Mouse (Mus musculus) left cerebral cortex, postnatal 25 days (tissue): ENCODE results near the gene Samd1. TPM values are rescaled to one million over a fixed set of nuclear protein-coding genes. Genes with fewer than 3 reads are reported as not detected.
"Not testable (repeated sequence)": the region's sequence is repeated elsewhere in the genome, so short reads cannot be mapped to it uniquely, and the experiment has no call there.

ENCODE experiments used
- DNase-seq, 2 experiments: peaks; one replicate each; pipeline ENCODE4 v3.0.0; 2022; ENCODE audit warnings: low spot score in 2 of 2, mixed read lengths in 1 of 2
- intact Hi-C: fragments of 180-260 bp; cut with DNase I; formaldehyde crosslinking; loops from one replicate; pipeline ENCODE4 v1.15.1; 2025
- total RNA-seq, 2 experiments: library from RNA; stranded (reverse); gene quantifications; 2 replicates each; pipeline ENCODE4 v1.2.3; 2021

The Samd1 gene
- total RNA-seq, 2 experiments from 2014 or later: 40.7 to 46.8 TPM

GRCm38 (mm10) chr8:84005502-84005901 lies 8.0 kb downstream of the Samd1 start:
- DNase-seq, intact Hi-C loops: not testable (repeated sequence)

- DNase-seq: no peak
- intact Hi-C loops: no loop called here
These were observed 10.9 kb downstream of the Samd1 start for GRCm38 (mm10) chr8:84008362-84008761.

GRCm38 (mm10) chr8:84009876-84010275 lies 12.4 kb downstream of the Samd1 start:
- DNase-seq: peak; percentile 85 to 90
- intact Hi-C loops: no loop called here

GRCm38 (mm10) chr8:84010625-84011611 lies 13.4 kb downstream of the Samd1 start:
- peak; percentile 56 to 64 for DNase-seq
- intact Hi-C loops: no loop called here

GRCm38 (mm10) chr8:84011705-84012498 lies 14.4 kb downstream of the Samd1 start, which contains the start of gene 2210011C24Rik:
Gene 2210011C24Rik, minus strand, starts transcription at chr8:84012171.
- intact Hi-C loops: no loop called here
- DNase-seq: no peak

GRCm38 (mm10) chr8:84012499-84013165 lies 15.2 kb downstream of the Samd1 start:
- intact Hi-C loops: no loop called here
- DNase-seq: no peak

GRCm38 (mm10) chr8:84015833-84016232 lies 18.4 kb downstream of the Samd1 start:
- intact Hi-C loops: no loop called here
- no peak for DNase-seq

GRCm38 (mm10) chr8:84019738-84020137 lies 22.3 kb downstream of the Samd1 start:
- intact Hi-C loops: no loop called here

GRCm38 (mm10) chr8:84021096-84021495 lies 23.6 kb downstream of the Samd1 start, which contains the start of gene Palm3:
Gene Palm3, plus strand, starts transcription at chr8:84021471.
- no peak for DNase-seq

More at GRCm38 (mm10) chr8:84019738-84020137, 22.3 kb downstream of the Samd1 start:
- DNase-seq: no peak

GRCm38 (mm10) chr8:84021569-84021968 lies 24.1 kb downstream of the Samd1 start:
- intact Hi-C loops: no loop called here
- no peak for DNase-seq

More at GRCm38 (mm10) chr8:84021096-84021495, 23.6 kb downstream of the Samd1 start, which contains the start of gene Palm3:
- intact Hi-C loops: no loop called here

- intact Hi-C loops: no loop called here
- DNase-seq: no peak
These were observed 25.6 kb downstream of the Samd1 start for GRCm38 (mm10) chr8:84023085-84023484.

- DNase-seq: no peak
- intact Hi-C loops: no loop called here
These were observed 26.2 kb downstream of the Samd1 start for GRCm38 (mm10) chr8:84023631-84024030.

GRCm38 (mm10) chr8:84024171-84024570 lies 26.7 kb downstream of the Samd1 start:
- intact Hi-C loops: no loop called here
- no peak for DNase-seq

GRCm38 (mm10) chr8:84025863-84026262 lies 28.4 kb downstream of the Samd1 start:
- peak in 1 of 2 experiments; percentile 15 for DNase-seq
- intact Hi-C loops: no loop called here

- intact Hi-C loops: no loop called here
- DNase-seq: no peak
These were observed 30.0 kb downstream of the Samd1 start for GRCm38 (mm10) chr8:84027449-84027848.

GRCm38 (mm10) chr8:84029272-84029671 lies 31.8 kb downstream of the Samd1 start:
- intact Hi-C loops: no loop called here
- DNase-seq: no peak

- no peak for DNase-seq
- intact Hi-C loops: no loop called here
These were observed 35.3 kb downstream of the Samd1 start for GRCm38 (mm10) chr8:84032777-84033176.

- intact Hi-C loops: loop anchor here (5.0 kb wide), 2 partner anchors 69 to 134 kb away; no protein-coding TSS in a partner anchor
- DNase-seq: no peak
These were observed 40.5 kb downstream of the Samd1 start for GRCm38 (mm10) chr8:84038015-84038414.

GRCm38 (mm10) chr8:84039050-84039449 lies 41.6 kb downstream of the Samd1 start:
- intact Hi-C loops: loop anchor here (5.0 kb wide), 2 partner anchors 68 to 133 kb away; no protein-coding TSS in a partner anchor
- peak; percentile 59 to 75 for DNase-seq
